Mouse (Mus musculus) forebrain, embryonic 16.5 days (tissue): Measurements from ENCODE around the gene Hist1h4k. TPM values are rescaled to one million over a fixed set of nuclear protein-coding genes. Genes with fewer than 3 reads are reported as not detected.

ENCODE experiments used
- ATAC-seq: fragments of 200-750 bp; cut with Nextera tagmentation; 2 replicates; pipeline ENCODE4 v1.8.0; 2017; ENCODE audit warnings: mild to moderate bottlenecking, moderate library complexity
- H3K27ac ChIP-seq: fragments of 300-500 bp; sonication (generic); 2 replicates; pipeline ENCODE4 v1.5.1; 2014; ENCODE audit warnings: low read length, control low read depth
- H3K27me3 ChIP-seq: fragments of 300-500 bp; sonication (generic); replicated peaks from 2 replicates; pipeline ENCODE4 v1.6.1; 2014; ENCODE audit warnings: low read length; ENCODE audit not compliant: control insufficient read depth, insufficient read depth
- H3K36me3 ChIP-seq: fragments of 300-500 bp; sonication (generic); 2 replicates; pipeline ENCODE4 v1.6.1; 2014; ENCODE audit not compliant: control insufficient read depth, insufficient read depth
- H3K4me1 ChIP-seq: fragments of 300-500 bp; sonication (generic); replicated peaks from 2 replicates; pipeline ENCODE4 v1.6.1; 2014; ENCODE audit warnings: low read length; ENCODE audit not compliant: control insufficient read depth, insufficient read depth
- H3K4me2 ChIP-seq: fragments of 300-500 bp; sonication (generic); 2 replicates; pipeline ENCODE4 v1.6.1; 2014; ENCODE audit warnings: mild to moderate bottlenecking, low read length, control low read depth
- H3K4me3 ChIP-seq: fragments of 300-500 bp; sonication (generic); replicated peaks from 2 replicates; pipeline ENCODE4 v1.5.1; 2014; ENCODE audit warnings: mild to moderate bottlenecking, low read length, control low read depth
- H3K9ac ChIP-seq: fragments of 300-500 bp; sonication (generic); replicated peaks from 2 replicates; pipeline ENCODE4 v1.6.1; 2014; ENCODE audit warnings: low read depth, low read length, control low read depth
- H3K9me3 ChIP-seq: fragments of 300-500 bp; sonication (generic); 2 replicates; pipeline ENCODE4 v1.6.1; 2016; ENCODE audit warnings: low read length; ENCODE audit not compliant: control insufficient read depth
- WGBS: fragments of 180-500 bp; shearing (Covaris S2); extraction: QIAGEN DNeasy Blood & Tissue Kit; methylation state at CpG from one replicate; pipeline ENCODE4 v1.1.7; 2014; 5-methylcytosine and 5-hydroxymethylcytosine counted together
- microRNA-seq: library from miRNA; unstranded; fragments of <30 nt; microRNA quantifications from one replicate; pipeline ENCODE4, GENCODE M21; 2017
- polyA plus RNA-seq: library from polyadenylated mRNA; unstranded; fragments of >200 nt; fragmentation: Nextera tagmentation; extraction: Ambion mirVana; gene quantifications from 2 replicates; pipeline ENCODE4 v1.2.1, GENCODE M21; 2015

The Hist1h4k gene
- polyA plus RNA-seq, 1 experiment from 2014 or later: 1.6 TPM

DNA sequence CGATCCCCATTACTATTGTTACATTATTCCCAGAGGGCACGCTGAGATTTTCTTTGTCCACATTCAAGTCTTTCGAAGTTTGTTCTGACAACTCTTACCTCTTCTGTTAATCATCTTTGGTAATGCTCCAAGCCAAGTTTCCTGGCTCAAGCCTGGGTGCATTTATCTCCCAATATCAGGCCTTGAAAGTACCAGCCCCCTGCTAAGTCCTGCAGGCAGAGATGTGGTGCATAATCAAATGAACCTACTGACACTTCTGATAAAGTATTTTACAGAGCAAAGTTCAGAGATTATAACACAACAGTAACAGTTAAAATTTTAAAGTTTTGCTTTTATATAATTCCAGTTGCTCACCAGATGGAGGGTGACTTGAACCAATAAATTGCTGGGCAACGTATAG lies 38.6 kb downstream of the Hist1h4k start:
- Histone ChIP-seq H3K36me3 (no peaks in the 10 kb centered on the region), H3K4me2 (peak overlapping the region; percentile 72), H3K9ac (no peak overlapping the region), H3K9me3 (no peaks in the 10 kb centered on the region), H3K27me3 (no peaks in the 10 kb centered on the region), H3K4me1 (peaks cover 11% of the 10 kb centered on the region), H3K27ac (no peak overlapping the region), H3K4me3 (peak overlapping the region; percentile 50)
- 17% methylated on average over 4 of the region's 4 CpGs for WGBS
- ATAC-seq: no peak

DNA sequence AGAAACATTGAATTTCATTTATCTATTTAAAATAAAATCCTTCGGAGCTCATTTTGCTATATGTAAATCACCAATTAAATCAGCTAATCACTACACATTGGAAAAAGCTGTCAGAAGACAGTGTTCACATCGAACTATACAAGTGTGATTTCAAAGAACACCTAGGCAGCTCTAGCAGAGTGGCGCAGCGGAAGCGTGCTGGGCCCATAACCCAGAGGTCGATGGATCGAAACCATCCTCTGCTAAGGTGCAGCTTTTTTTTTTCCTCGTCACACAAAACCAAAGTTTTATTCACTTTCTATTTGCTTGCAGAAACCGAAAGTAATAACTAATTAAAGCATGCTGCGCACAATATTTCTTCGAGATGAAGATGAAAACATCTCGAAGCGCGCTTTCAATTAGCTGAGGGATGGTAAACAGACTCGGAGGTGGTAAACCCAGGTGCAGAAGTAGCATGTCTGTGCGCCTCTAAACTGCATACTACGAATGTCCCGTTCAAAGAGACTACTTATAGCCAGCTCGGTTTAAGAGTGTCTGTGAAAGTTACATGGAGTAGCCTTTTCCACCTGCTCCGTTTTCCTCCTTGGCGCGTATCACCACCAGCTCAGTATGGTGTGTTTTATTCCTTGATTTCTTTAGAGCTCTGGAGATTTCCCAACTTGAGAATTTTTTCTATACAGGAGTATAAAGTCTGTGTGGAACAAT lies 39.3 kb downstream of the Hist1h4k start:
- H3K4me2 ChIP-seq: peak overlapping the region; percentile 72
- peak overlapping the region; percentile 41 for H3K9ac ChIP-seq
- H3K36me3 ChIP-seq: no peaks in the 10 kb centered on the region
- peaks cover 11% of the 10 kb centered on the region for H3K4me1 ChIP-seq
- H3K27me3 ChIP-seq: no peaks in the 10 kb centered on the region
- peak; percentile 85 for ATAC-seq
- no peaks in the 10 kb centered on the region for H3K9me3 ChIP-seq
- H3K27ac ChIP-seq: no peak overlapping the region
- peak overlapping the region; percentile 50 for H3K4me3 ChIP-seq
- 2% methylated on average over 22 of the region's 22 CpGs for WGBS

DNA sequence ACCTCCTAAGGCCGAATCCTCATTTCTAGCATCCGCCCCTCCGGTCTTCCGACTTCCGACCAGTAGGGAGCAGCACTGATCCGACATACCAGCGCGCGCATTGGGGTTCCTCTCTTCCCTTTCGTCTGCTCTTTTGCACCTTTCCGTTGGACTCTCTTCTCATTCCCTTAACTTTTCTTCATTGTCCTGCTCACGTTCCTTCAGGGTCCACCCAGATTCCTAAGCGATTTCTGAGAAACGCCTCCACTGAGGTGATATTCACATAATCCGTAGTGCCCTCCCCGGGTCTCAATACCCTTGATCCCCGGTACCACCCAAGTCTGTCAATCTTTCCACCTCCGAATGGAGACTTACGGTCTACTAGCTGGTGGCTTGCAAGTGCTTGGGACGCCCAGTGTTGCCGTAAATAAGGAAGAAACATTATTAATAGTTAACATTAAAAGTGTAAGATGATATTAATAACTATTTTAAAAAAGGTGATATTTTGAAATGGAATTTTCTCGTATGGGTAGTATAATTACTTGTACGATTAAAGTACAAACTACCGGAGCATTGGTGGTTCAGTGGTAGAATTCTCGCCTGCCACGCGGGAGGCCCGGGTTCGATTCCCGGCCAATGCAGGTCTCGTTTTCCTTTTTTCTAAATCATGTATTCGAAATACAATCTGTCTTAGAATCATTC lies 40.1 kb downstream of the Hist1h4k start:
- Histone ChIP-seq H3K36me3 (no peaks in the 10 kb centered on the region), H3K4me3 (peak overlapping the region; percentile 78), H3K4me2 (peak overlapping the region; percentile 50), H3K9me3 (no peaks in the 10 kb centered on the region), H3K27me3 (no peaks in the 10 kb centered on the region), H3K9ac (peak overlapping the region; percentile 58), H3K4me1 (peaks cover 7% of the 10 kb centered on the region), H3K27ac (peak overlapping the region; percentile 84)
- WGBS: under 1% methylated on average over 32 of the region's 32 CpGs
- ATAC-seq: peak; percentile 85

DNA sequence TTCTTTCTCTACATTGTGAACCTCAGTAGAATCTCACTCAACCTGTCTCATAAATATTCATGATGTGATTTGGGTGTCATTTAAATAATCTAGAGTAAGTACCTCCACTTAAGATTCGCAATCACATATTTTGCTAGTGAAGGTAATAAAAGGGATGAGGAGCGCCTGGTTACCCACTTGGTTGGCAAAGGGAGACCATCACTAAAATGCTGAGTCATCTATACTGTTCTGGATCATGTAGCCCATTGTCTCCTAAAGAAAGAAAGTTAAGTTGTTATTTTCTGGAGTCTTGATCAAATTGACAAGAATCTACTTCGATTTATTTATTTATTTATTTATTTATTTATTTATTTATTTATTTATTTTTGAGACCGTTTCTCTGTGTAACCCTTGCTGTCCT lies 43.6 kb downstream of the Hist1h4k start:
- H3K27ac ChIP-seq: no peak overlapping the region
- no peaks in the 10 kb centered on the region for H3K9me3 ChIP-seq
- ATAC-seq: no peak
- no peaks in the 10 kb centered on the region for H3K27me3 ChIP-seq
- no peaks in the 10 kb centered on the region for H3K36me3 ChIP-seq
- no peak overlapping the region for H3K4me3 ChIP-seq
- H3K4me2 ChIP-seq: no peak overlapping the region
- no peak overlapping the region for H3K9ac ChIP-seq
- H3K4me1 ChIP-seq: 0 out of 2 replicates have a peak, but pooled peaks cover 3% of the 10 kb centered on the region
- WGBS: 77% methylated on average over 4 of the region's 4 CpGs

Small RNA genes within 50 kb of the gene (microRNA-seq; reads per million reads assigned to microRNA genes)
- not detected for gene Gm44346
- gene Gm44357: not detected
- gene Gm44367: not detected
- not detected for gene Gm44454

Other genes with a start within 250 kb of the Hist1h4k start
- gene Gm11273, start 249.1 kb downstream of the Hist1h4k start, polyA plus RNA-seq: 7.4 and 8.0 TPM in 2 replicates
- 6.9 and 8.0 TPM in 2 replicates for gene Zkscan8, start 219.4 kb downstream of the Hist1h4k start, polyA plus RNA-seq
- 0.15 and 0.29 TPM in 2 replicates for gene Olfr1366, start 207.7 kb downstream of the Hist1h4k start, polyA plus RNA-seq
- gene Olfr1535, start 190.6 kb downstream of the Hist1h4k start, polyA plus RNA-seq: 0.07 TPM in 1 of 2 replicates, not detected in the other
- not detected in 2 replicates for gene Olfr1364, start 168.7 kb downstream of the Hist1h4k start, polyA plus RNA-seq
- gene Olfr1362, start 136.5 kb downstream of the Hist1h4k start, polyA plus RNA-seq: not detected in 2 replicates
- 0.06 TPM in 1 of 2 replicates, not detected in the other for gene Olfr11, start 108.0 kb downstream of the Hist1h4k start, polyA plus RNA-seq
- not detected in 2 replicates for gene Olfr1361, start 87.1 kb downstream of the Hist1h4k start, polyA plus RNA-seq
- gene Olfr1360, start 73.1 kb downstream of the Hist1h4k start, polyA plus RNA-seq: not detected in 2 replicates
- not detected in 2 replicates for gene Olfr1359, start 52.4 kb downstream of the Hist1h4k start, polyA plus RNA-seq
- 1.9 TPM in 1 of 2 replicates, not detected in the other for gene Hist1h2bl, start 34.4 kb downstream of the Hist1h4k start, polyA plus RNA-seq
- gene Hist1h2ai, start 34.1 kb downstream of the Hist1h4k start, polyA plus RNA-seq: 12.5 and 20.8 TPM in 2 replicates
- 2.2 and 3.7 TPM in 2 replicates for gene Hist1h3h, start 32.8 kb downstream of the Hist1h4k start, polyA plus RNA-seq
- 1.2 and 2.2 TPM in 2 replicates for gene Hist1h2bm, start 28.5 kb downstream of the Hist1h4k start, polyA plus RNA-seq
- gene Hist1h4j, start 15.4 kb downstream of the Hist1h4k start, polyA plus RNA-seq: 0.94 and 1.2 TPM in 2 replicates
- 12.3 and 18.7 TPM in 2 replicates for gene Hist1h2ak, start 3.3 kb upstream of the Hist1h4k start, polyA plus RNA-seq
- gene Hist1h2bn, start 3.6 kb upstream of the Hist1h4k start, polyA plus RNA-seq: 0.85 and 2.3 TPM in 2 replicates
- 6.5 and 7.8 TPM in 2 replicates for gene Hist1h1b, start 30.1 kb upstream of the Hist1h4k start, polyA plus RNA-seq
- 49.1 and 60.2 TPM in 2 replicates for gene Hist1h3i, start 32.9 kb upstream of the Hist1h4k start, polyA plus RNA-seq
- gene Hist1h2an, start 36.7 kb upstream of the Hist1h4k start, polyA plus RNA-seq: 1.7 TPM in 1 of 2 replicates, not detected in the other
- 2.0 TPM in 1 of 2 replicates, not detected in the other for gene Hist1h2bp, start 37.0 kb upstream of the Hist1h4k start, polyA plus RNA-seq
- 7.9 and 8.0 TPM in 2 replicates for gene Hist1h2bq, start 59.7 kb upstream of the Hist1h4k start, polyA plus RNA-seq
- not detected in 2 replicates for gene Hist1h2ao, start 60.0 kb upstream of the Hist1h4k start, polyA plus RNA-seq
- gene Hist1h4m, start 61.2 kb upstream of the Hist1h4k start, polyA plus RNA-seq: not detected in 2 replicates
- 5.9 and 6.4 TPM in 2 replicates for gene Hist1h4n, start 81.7 kb upstream of the Hist1h4k start, polyA plus RNA-seq
- 1,189 and 1,296 TPM in 2 replicates for gene Hist1h2ap, start 83.0 kb upstream of the Hist1h4k start, polyA plus RNA-seq
- 7.8 and 8.3 TPM in 2 replicates for gene Hist1h2br, start 83.2 kb upstream of the Hist1h4k start, polyA plus RNA-seq
- 24.8 and 25.7 TPM in 2 replicates for gene Zfp184, start 194.6 kb upstream of the Hist1h4k start, polyA plus RNA-seq
- not detected in 2 replicates for gene Pom121l2, start 230.7 kb upstream of the Hist1h4k start, polyA plus RNA-seq